Mouse (Mus musculus) heart, embryonic 11.5 days (tissue): ENCODE results near the gene Bbx. TPM values are rescaled to one million over a fixed set of nuclear protein-coding genes. Genes with fewer than 3 reads are reported as not detected.

Experiments used
- ATAC-seq: fragments of 200-750 bp; cut with Nextera tagmentation; replicated peaks from 2 replicates; pipeline ENCODE4 v1.8.0; 2017; ENCODE audit warnings: moderate library complexity; ENCODE audit not compliant: insufficient number of reproducible peaks, low FRiP score, low TSS enrichment
- H3K27ac ChIP-seq: fragments of 300-500 bp; sonication (generic); 2 replicates; pipeline ENCODE4 v1.5.1; 2014; ENCODE audit warnings: mild to moderate bottlenecking, low read depth, low read length
- H3K27me3 ChIP-seq: fragments of 300-500 bp; sonication (generic); 2 replicates; pipeline ENCODE4 v1.6.1; 2014; ENCODE audit warnings: mild to moderate bottlenecking, low read length, mixed read lengths; ENCODE audit not compliant: control insufficient read depth, insufficient read depth
- H3K36me3 ChIP-seq: fragments of 300-500 bp; sonication (generic); 2 replicates; pipeline ENCODE4 v1.6.1; 2014; ENCODE audit warnings: mild to moderate bottlenecking, low read length, moderate library complexity, mixed read lengths; ENCODE audit not compliant: control insufficient read depth, insufficient read depth
- H3K4me1 ChIP-seq: fragments of 300-500 bp; sonication (generic); 2 replicates; pipeline ENCODE4 v1.6.1; 2014; ENCODE audit warnings: low read length; ENCODE audit not compliant: control insufficient read depth, insufficient read depth
- H3K4me2 ChIP-seq: fragments of 300-500 bp; sonication (generic); 2 replicates; pipeline ENCODE4 v1.6.1; 2014; ENCODE audit warnings: mild to moderate bottlenecking, moderate library complexity
- H3K4me3 ChIP-seq: fragments of 300-500 bp; sonication (generic); 2 replicates; pipeline ENCODE4 v1.5.1; 2014; ENCODE audit warnings: low read depth, low read length
- H3K9ac ChIP-seq: fragments of 300-500 bp; sonication (generic); 2 replicates; pipeline ENCODE4 v1.6.1; 2014; ENCODE audit warnings: mild to moderate bottlenecking, low read depth, low read length, moderate library complexity
- H3K9me3 ChIP-seq: fragments of 300-500 bp; sonication (generic); replicated peaks from 2 replicates; pipeline ENCODE4 v1.6.1; 2016; ENCODE audit warnings: low read length; ENCODE audit not compliant: control insufficient read depth
- WGBS: fragments of 180-500 bp; shearing (Covaris S2); extraction: QIAGEN DNeasy Blood & Tissue Kit; methylation state at CpG from one replicate; pipeline ENCODE4 v1.1.7; 2014; ENCODE audit not compliant: insufficient replicate concordance; 5-methylcytosine and 5-hydroxymethylcytosine counted together
- polyA plus RNA-seq: library from polyadenylated mRNA; unstranded; fragments of >200 nt; fragmentation: Nextera tagmentation; extraction: Ambion mirVana; gene quantifications from 2 replicates; pipeline ENCODE4 v1.2.1, GENCODE M21; 2014

Gene Bbx
- polyA plus RNA-seq, 1 experiment from 2014 or later: 40.2 TPM

GRCm38 (mm10) chr16:50172760-50173159 lies 259.4 kb downstream of the Bbx start:
- Histone ChIP-seq H3K9ac (no peak overlapping the region), H3K9me3 (no peaks in the 10 kb centered on the region), H3K4me2 (no peak overlapping the region), H3K27ac (no peak overlapping the region), H3K4me3 (no peak overlapping the region), H3K36me3 (no peaks in the 10 kb centered on the region), H3K27me3 (no peaks in the 10 kb centered on the region), H3K4me1 (no peaks in the 10 kb centered on the region)
- WGBS: 65% methylated on average over 7 of the region's 7 CpGs
- no peak for ATAC-seq

- Histone ChIP-seq H3K27ac (no peak overlapping the region), H3K9ac (no peak overlapping the region), H3K27me3 (no peaks in the 10 kb centered on the region), H3K36me3 (no peaks in the 10 kb centered on the region), H3K4me3 (no peak overlapping the region), H3K4me1 (no peaks in the 10 kb centered on the region), H3K9me3 (no peaks in the 10 kb centered on the region), H3K4me2 (no peak overlapping the region)
- no peak for ATAC-seq
- WGBS: 88% methylated on average over 5 of the region's 5 CpGs
Measured at GRCm38 (mm10) chr16:50170812-50171211, 261.4 kb downstream of the Bbx start.

GRCm38 (mm10) chr16:50167983-50168299 lies 264.2 kb downstream of the Bbx start:
- ATAC-seq: no peak
- no peaks in the 10 kb centered on the region for H3K4me1 ChIP-seq
- no peak overlapping the region for H3K4me2 ChIP-seq
- no peak overlapping the region for H3K4me3 ChIP-seq
- 83% methylated on average over 10 of the region's 10 CpGs for WGBS
- H3K36me3 ChIP-seq: no peaks in the 10 kb centered on the region
- H3K27ac ChIP-seq: no peak overlapping the region
- no peaks in the 10 kb centered on the region for H3K9me3 ChIP-seq
- no peaks in the 10 kb centered on the region for H3K27me3 ChIP-seq
- H3K9ac ChIP-seq: no peak overlapping the region

GRCm38 (mm10) chr16:50167231-50167982 lies 264.8 kb downstream of the Bbx start:
- no peaks in the 10 kb centered on the region for H3K4me1 ChIP-seq
- ATAC-seq: no peak
- H3K36me3 ChIP-seq: no peaks in the 10 kb centered on the region
- no peaks in the 10 kb centered on the region for H3K27me3 ChIP-seq
- H3K9ac ChIP-seq: no peak overlapping the region
- no peaks in the 10 kb centered on the region for H3K9me3 ChIP-seq
- H3K4me2 ChIP-seq: no peak overlapping the region
- no peak overlapping the region for H3K27ac ChIP-seq
- no peak overlapping the region for H3K4me3 ChIP-seq
- 76% methylated on average over 16 of the region's 16 CpGs for WGBS

- ATAC-seq: peak; percentile 57
- 88% methylated on average over 11 of the region's 11 CpGs for WGBS
Measured at GRCm38 (mm10) chr16:50160418-50161271, 271.5 kb downstream of the Bbx start.

GRCm38 (mm10) chr16:50158546-50158945 lies 273.6 kb downstream of the Bbx start:
- no peak overlapping the region for H3K4me3 ChIP-seq
- H3K4me1 ChIP-seq: no peaks in the 10 kb centered on the region
- 87% methylated on average over 5 of the region's 5 CpGs for WGBS
- no peaks in the 10 kb centered on the region for H3K9me3 ChIP-seq
- ATAC-seq: no peak
- H3K27ac ChIP-seq: no peak overlapping the region
- no peak overlapping the region for H3K4me2 ChIP-seq
- no peak overlapping the region for H3K9ac ChIP-seq
- no peaks in the 10 kb centered on the region for H3K27me3 ChIP-seq
- no peaks in the 10 kb centered on the region for H3K36me3 ChIP-seq

More at GRCm38 (mm10) chr16:50160418-50161271, 271.5 kb downstream of the Bbx start:
- Histone ChIP-seq H3K36me3 (no peaks in the 10 kb centered on the region), H3K27me3 (no peaks in the 10 kb centered on the region), H3K9ac (no peak overlapping the region), H3K9me3 (no peaks in the 10 kb centered on the region), H3K4me3 (no peak overlapping the region), H3K4me1 (no peaks in the 10 kb centered on the region), H3K27ac (no peak overlapping the region), H3K4me2 (no peak overlapping the region)

GRCm38 (mm10) chr16:50149606-50150005 lies 282.6 kb downstream of the Bbx start:
- ATAC-seq: no peak
- Histone ChIP-seq H3K9me3 (peaks cover 3% of the 10 kb centered on the region; the same call in 1 of the 2 replicates), H3K4me3 (no peak overlapping the region), H3K9ac (no peak overlapping the region), H3K27me3 (no peaks in the 10 kb centered on the region), H3K27ac (no peak overlapping the region), H3K4me2 (no peak overlapping the region), H3K4me1 (no peaks in the 10 kb centered on the region), H3K36me3 (no peaks in the 10 kb centered on the region)
- WGBS: 75% methylated on average over 4 of the region's 4 CpGs

- Histone ChIP-seq H3K4me3 (no peak overlapping the region), H3K9ac (no peak overlapping the region), H3K36me3 (no peaks in the 10 kb centered on the region), H3K4me2 (no peak overlapping the region), H3K27me3 (no peaks in the 10 kb centered on the region), H3K27ac (no peak overlapping the region), H3K4me1 (no peaks in the 10 kb centered on the region), H3K9me3 (peaks cover 3% of the 10 kb centered on the region; the same call in 1 of the 2 replicates)
- 84% methylated on average over 2 of the region's 2 CpGs for WGBS
- ATAC-seq: no peak
Measured at GRCm38 (mm10) chr16:50147900-50148299, 284.3 kb downstream of the Bbx start.
